Mouse (Mus musculus): Measurements from ENCODE around the gene Me1.

Gene Me1

DNA sequence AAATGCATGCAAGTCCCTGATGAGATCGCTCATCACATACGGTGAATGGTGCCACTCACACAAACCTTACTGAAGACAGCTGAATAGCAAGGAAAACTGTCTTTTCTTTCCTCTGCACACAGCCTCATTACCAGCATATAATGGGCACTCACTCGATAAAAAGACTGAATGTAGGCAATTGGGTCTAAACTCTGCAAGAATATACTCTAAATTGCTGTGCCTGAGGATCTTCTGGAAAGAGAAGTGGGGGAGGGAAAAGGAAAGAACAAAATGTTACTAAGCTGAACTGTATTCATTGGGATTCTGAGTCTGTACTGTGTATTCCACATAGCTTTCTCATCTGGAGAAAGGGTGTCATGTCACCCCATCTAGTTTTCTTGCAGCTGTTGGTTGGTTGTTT lies 152.3 kb downstream of the Me1 start:
- no peak for DNase-seq (ENCODE audit: low spot score)

DNA sequence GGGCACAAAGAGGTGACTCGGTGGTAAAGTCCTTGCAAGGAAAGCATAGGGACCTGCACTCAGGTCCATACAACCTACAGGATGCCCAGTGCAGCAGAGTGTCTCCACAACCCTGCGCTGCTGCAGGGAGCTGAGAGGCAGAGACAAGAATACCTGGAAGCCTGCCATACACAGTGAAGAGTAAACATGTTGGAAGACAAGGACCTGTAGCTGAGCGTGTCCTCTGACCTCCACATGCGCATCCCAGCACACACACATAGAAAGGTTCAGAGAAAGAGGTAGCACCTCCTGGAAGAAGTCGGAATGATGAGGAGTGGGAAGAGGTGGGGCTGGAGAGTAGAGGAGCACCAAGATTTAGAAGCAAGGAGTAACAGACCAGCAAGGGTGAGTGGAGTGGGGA lies 161.7 kb downstream of the Me1 start:
- no peak for DNase-seq (ENCODE audit: low spot score)

Data from c-Kit-positive CD71-positive TER-119-positive erythroid progenitor cells, embryonic 14.5 days (primary cell).